Mouse (Mus musculus) testis, adult 2 months (tissue): Measurements from ENCODE around the gene Capn10.

Source experiments
- CTCF ChIP-seq: fragments of 200-500 bp; IDR thresholded peaks from 2 replicates; pipeline ENCODE4 v1.5.1; 2012; ENCODE audit warnings: low read depth, mild to moderate bottlenecking, inconsistent platforms, low read length, moderate library complexity; ENCODE audit not compliant: control insufficient read depth, insufficient read depth, insufficient replicate concordance
- POLR2A ChIP-seq: fragments of 200-500 bp; IDR thresholded peaks from 2 replicates; pipeline ENCODE4 v1.6.1; 2012; ENCODE audit warnings: low read depth, mild to moderate bottlenecking, inconsistent platforms, low read length, moderate library complexity; ENCODE audit not compliant: control insufficient read depth

DNA sequence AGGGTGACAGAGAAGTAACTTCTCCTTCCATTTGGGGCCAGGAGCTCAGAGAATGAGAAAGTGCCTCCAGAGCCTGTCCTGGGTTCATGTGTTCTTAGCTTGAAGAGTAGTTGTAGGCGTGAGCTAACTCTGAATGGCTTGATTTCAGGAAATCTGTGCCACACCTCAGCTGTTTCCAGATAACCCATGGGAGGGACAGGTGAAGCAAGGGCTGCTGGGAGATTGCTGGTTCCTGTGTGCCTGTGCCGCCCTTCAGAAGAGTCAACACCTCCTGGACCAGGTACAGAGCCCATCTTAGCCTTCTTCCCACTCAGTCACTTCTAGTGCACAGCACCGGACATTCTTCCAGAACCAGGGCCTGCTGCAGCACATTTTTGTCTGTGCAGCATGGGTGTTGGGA is 3.6 kb downstream of the Capn10 start:
- no peak for TF ChIP-seq CTCF
- no peak for TF ChIP-seq POLR2A
